Mouse (Mus musculus): ENCODE results near the gene Psg18.
"Not testable (repeated sequence)": the region's sequence is repeated elsewhere in the genome, so short reads cannot be mapped to it uniquely, and the experiment has no call there.

DNA sequence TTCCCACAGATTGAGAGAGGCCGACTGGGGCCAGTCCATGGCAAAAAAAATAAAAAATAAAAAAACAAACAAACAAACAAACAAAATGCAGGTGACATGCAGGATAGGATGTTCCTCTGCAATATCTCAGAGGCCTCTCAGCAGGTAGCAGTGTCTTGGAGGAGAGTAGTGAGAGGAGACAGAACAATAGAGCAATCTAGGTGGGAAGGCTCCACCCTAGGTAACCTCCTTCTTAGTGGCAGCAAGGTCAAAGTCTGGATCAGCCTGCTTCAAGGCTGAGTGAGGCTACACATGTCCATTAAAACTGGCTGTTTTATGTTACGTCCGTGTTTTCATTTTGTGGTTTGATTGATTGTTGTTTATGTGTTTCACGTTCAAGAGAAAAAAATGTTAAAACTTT lies 36.7 kb upstream of the Psg18 start:
- not testable (repeated sequence) for TF ChIP-seq CTCF, EP300 (IDR thresholded peaks at IDR 0.05; ENCODE audit: low read depth)
